Mouse (Mus musculus) CH12.LX (cell line): ENCODE results near the gene Tbc1d22b.
A peak's percentile ranks its signal among the peaks of the same experiment; 100 is the strongest.

Experiments used
- CTCF ChIP-seq, 2 experiments: IDR thresholded peaks in 1 of 2; conservative IDR thresholded peaks in 1 of 2; 2 replicates each; pipeline ENCODE4 v1.5.1; 2011 to 2012; ENCODE audit warnings: low read depth in 2 of 2, low read length in 2 of 2, improper control_type of control experiment in 1 of 2, inconsistent platforms in 1 of 2, mild to moderate bottlenecking in 1 of 2, moderate library complexity in 1 of 2
- EP300 ChIP-seq: IDR thresholded peaks from 2 replicates; pipeline ENCODE4 v1.6.1; 2011; ENCODE audit warnings: low read length, improper control_type of control experiment
- MAFK ChIP-seq: IDR thresholded peaks from 2 replicates; pipeline ENCODE4 v1.6.1; 2011; ENCODE audit warnings: low read length, improper control_type of control experiment; ENCODE audit not compliant: insufficient replicate concordance
- MAX ChIP-seq: IDR thresholded peaks from 2 replicates; pipeline ENCODE4 v1.6.1; 2011; ENCODE audit warnings: low read length, improper control_type of control experiment
- NELFE ChIP-seq: IDR thresholded peaks from 2 replicates; pipeline ENCODE4 v1.6.1; 2011; ENCODE audit warnings: low read depth, low read length, improper control_type of control experiment
- POLR2A ChIP-seq: IDR thresholded peaks from 2 replicates; pipeline ENCODE4 v1.6.1; 2011; ENCODE audit warnings: low read depth, mild to moderate bottlenecking, improper control_type of control experiment, low read length
- POLR2AphosphoS2 ChIP-seq: IDR thresholded peaks from 2 replicates; pipeline ENCODE4 v1.6.1; 2011; ENCODE audit warnings: low read depth, low read length, improper control_type of control experiment
- ZMIZ1 ChIP-seq: IDR thresholded peaks from 2 replicates; pipeline ENCODE4 v1.6.1; 2012; ENCODE audit warnings: low read depth, mild to moderate bottlenecking, inconsistent platforms, low read length, improper control_type of control experiment

DNA sequence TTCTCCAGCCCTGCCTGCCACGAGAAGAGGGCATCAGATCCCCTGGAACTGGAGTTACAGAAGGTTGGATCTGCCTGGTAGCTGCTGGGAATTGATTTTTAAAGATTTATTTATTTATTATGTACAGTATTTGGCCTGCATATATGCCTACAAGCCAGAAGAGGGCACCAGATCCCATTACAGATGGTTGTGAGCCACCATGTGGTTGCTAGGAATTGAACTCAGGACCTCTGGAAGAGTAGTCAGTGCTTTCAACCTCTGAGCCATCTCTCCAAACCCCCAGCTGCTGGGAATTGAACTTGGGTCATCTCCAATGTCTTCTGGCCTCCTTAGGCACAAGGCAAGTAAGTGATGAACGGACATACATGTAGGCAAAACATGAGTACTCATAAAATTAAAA, 5.5 kb upstream of the Tbc1d22b start:
- TF ChIP-seq MAX (no peak), POLR2A (no peak), NELFE (no peak), CTCF (conservative IDR thresholded peaks at IDR 0.05 in 1 of 2, IDR thresholded peaks at IDR 0.05 in 1 of 2; ENCODE audit: low read depth in 2 of 2, low read length in 2 of 2) (0 out of 4 replicates have a peak, but pooled peaks of 1 of the 2 experiments have one; percentile 16), MAFK (no peak), POLR2AphosphoS2 (no peak), ZMIZ1 (no peak), EP300 (no peak)
